Mouse (Mus musculus) heart, adult 8-10 months (tissue): ENCODE results near the gene Adrm1. TPM values are rescaled to one million over a fixed set of nuclear protein-coding genes. Genes with fewer than 3 reads are reported as not detected.

Experiments used
- DNase-seq: peaks from one replicate; pipeline ENCODE4 v3.0.0; 2022; ENCODE audit warnings: low spot score
- microRNA-seq: library from miRNA; unstranded; fragments of <30 nt; microRNA quantifications from one replicate; pipeline ENCODE4 v1.2.0, GENCODE M21; 2022
- total RNA-seq, 4 experiments: library from RNA; stranded (reverse); gene quantifications; 2 replicates each; pipeline ENCODE4 v1.2.4; 2022

Gene Adrm1
- total RNA-seq, 4 experiments from 2014 or later = 80.8 to 93.9 (median 90.0) TPM

- DNase-seq = peak; percentile 51
These were observed 47.4 kb downstream of the Adrm1 start for GRCm38 (mm10) chr2:180218677-180219076.

GRCm38 (mm10) chr2:180219145-180219943 is 48.1 kb downstream of the Adrm1 start:
- no peak for DNase-seq

- no peak for DNase-seq
These were observed 48.9 kb downstream of the Adrm1 start for GRCm38 (mm10) chr2:180220165-180220564.

- DNase-seq = no peak
These were observed 49.8 kb downstream of the Adrm1 start for GRCm38 (mm10) chr2:180221051-180221450.

GRCm38 (mm10) chr2:180222250-180222649 is 51.0 kb downstream of the Adrm1 start:
- no peak for DNase-seq

GRCm38 (mm10) chr2:180224647-180225043 is 53.4 kb downstream of the Adrm1 start:
- DNase-seq = no peak

GRCm38 (mm10) chr2:180225044-180225761 is 53.9 kb downstream of the Adrm1 start:
- DNase-seq = no peak

Small RNA genes lying within 50 kb of the gene (microRNA-seq; reads per million reads assigned to microRNA genes)
- gene Mir7005 = not detected

Other genes with a start within 250 kb of the Adrm1 start
- 10 to 100 TPM; 13.0 to 21.5 (median 16.1) TPM for gene Taf4, start 194.8 kb upstream of the Adrm1 start, total RNA-seq
- gene Lsm14b, start 146.5 kb upstream of the Adrm1 start, total RNA-seq = 10 to 100 TPM; 63.9 to 69.4 (median 67.0) TPM
- gene Psma7, start 129.1 kb upstream of the Adrm1 start, total RNA-seq = 100 to 1,000 TPM; 140 to 162 (median 155) TPM
- 1 to 10 TPM; 1.6 to 3.1 (median 2.4) TPM for gene Ss18l1, start 129.0 kb upstream of the Adrm1 start, total RNA-seq
- 10 to 100 TPM; 29.1 to 34.0 (median 30.1) TPM for gene Mtg2, start 100.9 kb upstream of the Adrm1 start, total RNA-seq
- under 1 TPM in 1 of 4 experiments, not detected in 3; 0.22 TPM for gene Hrh3, start 67.0 kb upstream of the Adrm1 start, total RNA-seq
- 10 to 100 TPM; 38.2 to 44.9 (median 39.7) TPM for gene Osbpl2, start 52.2 kb upstream of the Adrm1 start, total RNA-seq
- 100 to 1,000 TPM in 1 of 4 experiments, 10 to 100 TPM in 3; 78.1 to 110 (median 93.3) TPM for gene Lama5, start 54.4 kb downstream of the Adrm1 start, total RNA-seq
- 100 to 1,000 TPM; 452 to 674 (median 565) TPM for gene Rps21, start 85.9 kb downstream of the Adrm1 start, total RNA-seq
- gene Cables2, start 102.0 kb downstream of the Adrm1 start, total RNA-seq = 10 to 100 TPM; 12.1 to 14.1 (median 12.6) TPM
- not detected for gene Rbbp8nl, start 118.4 kb downstream of the Adrm1 start, total RNA-seq
- 1 to 10 TPM in 1 of 4 experiments, under 1 TPM in 3; 0.68 to 1.2 (median 0.80) TPM for gene Gata5, start 163.2 kb downstream of the Adrm1 start, total RNA-seq